Mouse (Mus musculus): Measurements from ENCODE around the gene Nfx1. TPM values are rescaled to one million over a fixed set of nuclear protein-coding genes. Genes with fewer than 3 reads are reported as not detected.
"Not testable (repeated sequence)": the region's sequence is repeated elsewhere in the genome, so short reads cannot be mapped to it uniquely, and the experiment has no call there.

The Nfx1 gene
- polyA plus RNA-seq (2015; fragmentation: Nextera tagmentation; extraction: Ambion mirVana) = 76.9 and 81.8 TPM in 2 replicates

- H3K27me3 ChIP-seq (replicated peaks) = no peaks in the 10 kb centered on the region
- peak within 1 kb of the TSS; percentile 95 for H3K27ac ChIP-seq
- H3K4me2 ChIP-seq = peak within 1 kb of the TSS; percentile 69
- H3K9me3 ChIP-seq = no peaks in the 10 kb centered on the region
- WGBS = under 1% methylated on average over 85 of the region's 85 CpGs
- peak; percentile 94 for ATAC-seq (ENCODE audit: insufficient read depth, low FRiP score, low read depth)
- H3K4me3 ChIP-seq (replicated peaks) = peak within 1 kb of the TSS; percentile 94
- peaks cover 11% of the 10 kb centered on the region for H3K4me1 ChIP-seq
- H3K9ac ChIP-seq = peak within 1 kb of the TSS; percentile 64
- H3K36me3 ChIP-seq = peaks cover 12% of the 10 kb centered on the region; the same call in 1 of the 2 replicates
These were observed at the start of gene Nfx1 for GRCm38 (mm10) chr4:40970842-40971701. Gene Nfx1, plus strand, starts transcription at chr4:40970906.

GRCm38 (mm10) chr4:40921288-40921687 lies 49.4 kb upstream of the Nfx1 start:
- no peak for ATAC-seq (ENCODE audit: insufficient read depth, low FRiP score, low read depth)
- 66% methylated on average over 3 of the region's 3 CpGs for WGBS
- no peaks in the 10 kb centered on the region for H3K36me3 ChIP-seq
- H3K4me2 ChIP-seq = no peak overlapping the region
- H3K4me3 ChIP-seq (replicated peaks) = no peak overlapping the region
- H3K4me1 ChIP-seq = peaks cover 5% of the 10 kb centered on the region; the same call in 1 of the 2 replicates
- no peaks in the 10 kb centered on the region for H3K9me3 ChIP-seq
- H3K27ac ChIP-seq = no peak overlapping the region
- H3K9ac ChIP-seq = no peak overlapping the region
- no peaks in the 10 kb centered on the region for H3K27me3 ChIP-seq (replicated peaks)

- no peak overlapping the region for H3K4me2 ChIP-seq
- H3K4me3 ChIP-seq (replicated peaks) = no peak overlapping the region
- H3K27ac ChIP-seq = no peak overlapping the region
- H3K4me1 ChIP-seq = peaks cover 5% of the 10 kb centered on the region; the same call in 1 of the 2 replicates
- H3K27me3 ChIP-seq (replicated peaks) = no peaks in the 10 kb centered on the region
- no peaks in the 10 kb centered on the region for H3K9me3 ChIP-seq
- no peaks in the 10 kb centered on the region for H3K36me3 ChIP-seq
- no peak for ATAC-seq (ENCODE audit: insufficient read depth, low FRiP score, low read depth)
- H3K9ac ChIP-seq = no peak overlapping the region
- 76% methylated on average over 6 of the region's 6 CpGs for WGBS
These were observed 47.5 kb upstream of the Nfx1 start for GRCm38 (mm10) chr4:40923087-40923651.

GRCm38 (mm10) chr4:40925568-40925967 lies 45.1 kb upstream of the Nfx1 start:
- Histone ChIP-seq H3K36me3 (no peaks in the 10 kb centered on the region), H3K4me3 (replicated peaks) (no peak overlapping the region), H3K27ac (no peak overlapping the region), H3K4me2 (no peak overlapping the region), H3K4me1 (no peaks in the 10 kb centered on the region), H3K9me3 (no peaks in the 10 kb centered on the region), H3K27me3 (replicated peaks) (no peaks in the 10 kb centered on the region), H3K9ac (no peak overlapping the region)
- WGBS = 65% methylated on average over 3 of the region's 3 CpGs
- no peak for ATAC-seq (ENCODE audit: insufficient read depth, low FRiP score, low read depth)

GRCm38 (mm10) chr4:40929046-40929445 lies 41.7 kb upstream of the Nfx1 start:
- 87% methylated on average over 7 of the region's 7 CpGs for WGBS
- no peak overlapping the region for H3K9ac ChIP-seq
- H3K36me3 ChIP-seq = peaks cover 8% of the 10 kb centered on the region; the same call in 1 of the 2 replicates
- no peak overlapping the region for H3K4me3 ChIP-seq (replicated peaks)
- H3K4me2 ChIP-seq = no peak overlapping the region
- H3K27ac ChIP-seq = no peak overlapping the region
- no peaks in the 10 kb centered on the region for H3K4me1 ChIP-seq
- ATAC-seq (ENCODE audit: insufficient read depth, low FRiP score, low read depth) = no peak
- H3K27me3 ChIP-seq (replicated peaks) = no peaks in the 10 kb centered on the region
- H3K9me3 ChIP-seq = no peaks in the 10 kb centered on the region

GRCm38 (mm10) chr4:40933694-40934093 lies 37.0 kb upstream of the Nfx1 start:
- no peak overlapping the region for H3K27ac ChIP-seq
- 70% methylated on average over 5 of the region's 5 CpGs for WGBS
- no peak overlapping the region for H3K4me2 ChIP-seq
- H3K4me1 ChIP-seq = no peaks in the 10 kb centered on the region
- H3K27me3 ChIP-seq (replicated peaks) = no peaks in the 10 kb centered on the region
- no peak overlapping the region for H3K4me3 ChIP-seq (replicated peaks)
- H3K9ac ChIP-seq = no peak overlapping the region
- peaks cover 38% of the 10 kb centered on the region for H3K36me3 ChIP-seq
- no peaks in the 10 kb centered on the region for H3K9me3 ChIP-seq
- ATAC-seq (ENCODE audit: insufficient read depth, low FRiP score, low read depth) = no peak

GRCm38 (mm10) chr4:40934369-40934768 lies 36.3 kb upstream of the Nfx1 start:
- not testable (repeated sequence) for H3K9ac ChIP-seq; ATAC-seq (ENCODE audit: insufficient read depth, low FRiP score, low read depth); H3K4me1 ChIP-seq; H3K27ac ChIP-seq; H3K4me3 ChIP-seq (replicated peaks); H3K27me3 ChIP-seq (replicated peaks); H3K4me2 ChIP-seq; H3K9me3 ChIP-seq
- H3K36me3 ChIP-seq = peaks cover 45% of the 10 kb centered on the region
- WGBS = 74% methylated on average over 3 of the region's 3 CpGs

GRCm38 (mm10) chr4:40936175-40936839 lies 34.4 kb upstream of the Nfx1 start:
- WGBS = 80% methylated on average over 9 of the region's 9 CpGs
- Histone ChIP-seq H3K4me2 (no peak overlapping the region), H3K36me3 (peaks cover 61% of the 10 kb centered on the region), H3K4me1 (no peaks in the 10 kb centered on the region), H3K4me3 (replicated peaks) (no peak overlapping the region), H3K27me3 (replicated peaks) (no peaks in the 10 kb centered on the region), H3K9me3 (no peaks in the 10 kb centered on the region), H3K9ac (no peak overlapping the region), H3K27ac (no peak overlapping the region)
- no peak for ATAC-seq (ENCODE audit: insufficient read depth, low FRiP score, low read depth)

- no peak overlapping the region for H3K4me2 ChIP-seq
- no peak for ATAC-seq (ENCODE audit: insufficient read depth, low FRiP score, low read depth)
- no peaks in the 10 kb centered on the region for H3K9me3 ChIP-seq
- H3K4me1 ChIP-seq = no peaks in the 10 kb centered on the region
- H3K27me3 ChIP-seq (replicated peaks) = no peaks in the 10 kb centered on the region
- H3K36me3 ChIP-seq = peaks cover 74% of the 10 kb centered on the region
- H3K9ac ChIP-seq = no peak overlapping the region
- H3K4me3 ChIP-seq (replicated peaks) = no peak overlapping the region
- WGBS = 93% methylated on average over 5 of the region's 5 CpGs
- H3K27ac ChIP-seq = no peak overlapping the region
These were observed 31.9 kb upstream of the Nfx1 start for GRCm38 (mm10) chr4:40938793-40939192.

- H3K27me3 ChIP-seq (replicated peaks) = no peaks in the 10 kb centered on the region
- H3K36me3 ChIP-seq = peaks cover 44% of the 10 kb centered on the region
- H3K9me3 ChIP-seq = no peaks in the 10 kb centered on the region
- H3K4me1 ChIP-seq = peaks cover 10% of the 10 kb centered on the region; the same call in 1 of the 2 replicates
- no peak overlapping the region for H3K9ac ChIP-seq
- no peak overlapping the region for H3K27ac ChIP-seq
- ATAC-seq (ENCODE audit: insufficient read depth, low FRiP score, low read depth) = no peak
- no peak overlapping the region for H3K4me2 ChIP-seq
- H3K4me3 ChIP-seq (replicated peaks) = no peak overlapping the region
- WGBS = 94% methylated on average over 5 of the region's 5 CpGs
These were observed 27.1 kb upstream of the Nfx1 start for GRCm38 (mm10) chr4:40943651-40944050.

- no peak overlapping the region for H3K27ac ChIP-seq
- ATAC-seq (ENCODE audit: insufficient read depth, low FRiP score, low read depth) = no peak
- 67% methylated on average over 7 of the region's 7 CpGs for WGBS
- H3K9ac ChIP-seq = peak overlapping the region; percentile 90; the same call in 1 of the 2 replicates
- peaks cover 25% of the 10 kb centered on the region for H3K36me3 ChIP-seq
- peak overlapping the region; percentile 56 for H3K4me2 ChIP-seq
- peaks cover 17% of the 10 kb centered on the region for H3K4me1 ChIP-seq
- no peaks in the 10 kb centered on the region for H3K9me3 ChIP-seq
- H3K4me3 ChIP-seq (replicated peaks) = peak overlapping the region; percentile 98
- no peaks in the 10 kb centered on the region for H3K27me3 ChIP-seq (replicated peaks)
These were observed 24.1 kb upstream of the Nfx1 start for GRCm38 (mm10) chr4:40946516-40947121.
